Comparison of ENCODE assay signal across 10 mouse cellular contexts in the genomic region with DNA sequence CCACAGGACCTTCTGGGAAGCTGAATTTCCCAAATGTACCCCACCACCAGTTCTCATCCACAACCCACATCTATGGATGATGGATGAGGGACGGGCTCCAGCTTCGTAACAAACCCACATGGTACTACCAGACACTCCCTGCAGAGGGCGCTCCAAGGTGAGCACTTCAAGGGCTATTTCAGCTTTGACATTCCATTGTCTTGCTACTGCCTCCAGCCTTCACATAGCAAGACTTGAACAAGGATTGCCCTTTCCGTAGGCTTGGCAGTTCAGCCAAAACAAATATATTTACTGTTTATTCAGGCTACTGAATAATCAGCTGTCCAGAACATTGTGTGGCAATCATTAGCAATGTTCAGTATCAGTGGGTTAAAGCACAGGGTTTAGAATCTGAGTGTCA. TPM values are rescaled to one million over a fixed set of nuclear protein-coding genes. Genes with fewer than 3 reads are reported as not detected.
DNase-seq lines count a peak whose midpoint lies in the region; ATAC-seq and TF ChIP-seq lines count a peak whose summit lies in the region.
"Had no signal": no experiment of that assay in that cellular context is flagged by ENCODE, and none has a peak within 500 bp of the region (broad histone marks: within the 10 kb centered on the region; RNA-seq: fewer than 3 reads in every experiment).

No protein-coding gene starts in this region.

- no peak overlapping the region for H3K27ac ChIP-seq in bone marrow, adult 2 months (ENCODE audit: control insufficient read depth, insufficient read depth, low read depth, low read length, poor library complexity)
- H3K27ac ChIP-seq in lung, embryonic 14.5 days (ENCODE audit: low read depth) = no peak overlapping the region
- no peak overlapping the region for H3K27ac ChIP-seq in small intestine, adult 2 months (ENCODE audit: insufficient read depth, low read depth, low read length)
- no peak overlapping the region for H3K27ac ChIP-seq in hindbrain, embryonic 14.5 days

- H3K4me3 ChIP-seq in bone marrow, adult 2 months (replicated peaks; ENCODE audit: control insufficient read depth, low read depth, low read length) = no peak overlapping the region
- H3K4me3 ChIP-seq in lung, embryonic 14.5 days (ENCODE audit: low read depth, low read length) = no peak overlapping the region
- no peak overlapping the region for H3K4me3 ChIP-seq in small intestine, adult 2 months (ENCODE audit: low read depth, low read length)
- no peak overlapping the region for H3K4me3 ChIP-seq in hindbrain, embryonic 14.5 days (replicated peaks; ENCODE audit: low read length)

- H3K36me3 ChIP-seq in lung, embryonic 14.5 days (ENCODE audit: insufficient read depth) = no peaks in the 10 kb centered on the region
- no peaks in the 10 kb centered on the region for H3K36me3 ChIP-seq in small intestine, adult 2 months (ENCODE audit: control insufficient read depth, insufficient read depth, low read length)
- no peaks in the 10 kb centered on the region for H3K36me3 ChIP-seq in hindbrain, embryonic 14.5 days (replicated peaks; ENCODE audit: control insufficient read depth, insufficient read depth)

- H3K27me3 ChIP-seq in lung, embryonic 14.5 days (ENCODE audit: insufficient read depth, low read length) = no peaks in the 10 kb centered on the region
- no peaks in the 10 kb centered on the region for H3K27me3 ChIP-seq in small intestine, adult 2 months (ENCODE audit: control insufficient read depth, insufficient read depth, low read length)
- H3K27me3 ChIP-seq in hindbrain, embryonic 14.5 days (ENCODE audit: control insufficient read depth, insufficient read depth, low read length) = no peaks in the 10 kb centered on the region

- H3K9me3 ChIP-seq in lung, embryonic 14.5 days (ENCODE audit: low read depth, low read length) = no peaks in the 10 kb centered on the region
- H3K9me3 ChIP-seq in hindbrain, embryonic 14.5 days (ENCODE audit: control insufficient read depth, low read length) = no peaks in the 10 kb centered on the region

- WGBS in bone marrow, adult 2 months = 9% methylated on average over 4 of the region's 4 CpGs
- WGBS in lung, embryonic 14.5 days = 22% methylated on average over 4 of the region's 4 CpGs
- WGBS in small intestine, adult 2 months = 6% methylated on average over 4 of the region's 4 CpGs
- WGBS in hindbrain, embryonic 14.5 days = 30% methylated on average over 4 of the region's 4 CpGs

- ATAC-seq in CD4-positive, CD25-positive, alpha-beta regulatory T cell, adult 4 months = peak; percentile 53
- ATAC-seq in lung, embryonic 14.5 days (ENCODE audit: insufficient read depth) = no peak
- ATAC-seq in hindbrain, embryonic 14.5 days (ENCODE audit: low FRiP score) = no peak

- peak; percentile 65 for DNase-seq in 416B (ENCODE audit: low read depth)
- peak; percentile 48 for DNase-seq in forelimb bud, embryonic 11.5 days (ENCODE audit: low read depth, low spot score)
- DNase-seq in kidney, postnatal 10 days = peak; percentile 86
- DNase-seq in lung, embryonic 14.5 days = peak; percentile 76
- no peak for DNase-seq in hindbrain, embryonic 14.5 days (ENCODE audit: low spot score)

- TF ChIP-seq CTCF in bone marrow, adult 2 months (IDR thresholded peaks at IDR 0.05; ENCODE audit: control insufficient read depth, insufficient read depth, low read length) = peak; percentile 85
- TF ChIP-seq CTCF in lung, embryonic 14.5 days (IDR thresholded peaks at IDR 0.05; ENCODE audit: low read depth) = peak; percentile 78
- TF ChIP-seq CTCF in small intestine, adult 2 months (IDR thresholded peaks at IDR 0.05; ENCODE audit: extremely low read depth, insufficient read length, insufficient replicate concordance, low read depth, low read length) = peak; percentile 88; the same call in 1 of the 2 replicates

- no peak overlapping the region for H3K9ac ChIP-seq in lung, embryonic 14.5 days
- no peak overlapping the region for H3K9ac ChIP-seq in hindbrain, embryonic 14.5 days

- no peak overlapping the region for H3K4me2 ChIP-seq in lung, embryonic 14.5 days
- H3K4me2 ChIP-seq in hindbrain, embryonic 14.5 days (replicated peaks) = no peak overlapping the region

- no peak for TF ChIP-seq POLR2A in bone marrow, adult 2 months (IDR thresholded peaks at IDR 0.05; ENCODE audit: borderline replicate concordance, control insufficient read depth, low read depth, low read length)
- no peak for TF ChIP-seq POLR2A in small intestine, adult 2 months (IDR thresholded peaks at IDR 0.05; ENCODE audit: low read depth, low read length)

- no peaks in the 10 kb centered on the region for H3K4me1 ChIP-seq in bone marrow, adult 2 months (ENCODE audit: control insufficient read depth, insufficient read depth, low read length)
- no peaks in the 10 kb centered on the region for H3K4me1 ChIP-seq in lung, embryonic 14.5 days (ENCODE audit: insufficient read depth)
- H3K4me1 ChIP-seq in small intestine, adult 2 months (ENCODE audit: control insufficient read depth, insufficient read depth, insufficient read length, low read length) = peaks cover 5% of the 10 kb centered on the region
- no peaks in the 10 kb centered on the region for H3K4me1 ChIP-seq in hindbrain, embryonic 14.5 days (replicated peaks; ENCODE audit: control insufficient read depth, insufficient read depth, low read length)

RNA-seq across cellular contexts. Expression of a gene that starts 6.8 kb away (rescaled TPM):
- under 1 TPM in 1 of 2 experiments, not detected in 1; 0.13 TPM for polyA plus RNA-seq in CD4-positive, CD25-positive, alpha-beta regulatory T cell, adult 4 months (2017; shearing (Covaris generic))
- not detected in 2 replicates for polyA plus RNA-seq in bone marrow, adult 2 months (2011; ENCODE audit: insufficient read depth, insufficient read length, low replicate concordance, missing spikeins)
- not detected in 2 replicates for polyA plus RNA-seq in lung, embryonic 14.5 days (2014; fragmentation: Nextera tagmentation; extraction: Ambion mirVana)
- not detected in 2 replicates for polyA plus RNA-seq in small intestine, adult 2 months (2012; rRNA removed)
- polyA plus RNA-seq in hindbrain, embryonic 14.5 days (2014; fragmentation: Nextera tagmentation; extraction: Ambion mirVana) = 0.08 TPM in 1 of 2 replicates, not detected in the other
- polyA plus RNA-seq: heart, embryonic 16.5 days; stomach, embryonic 14.5 days had no signal

RNA-seq across cellular contexts. Expression of a gene that starts 32.1 kb away (rescaled TPM):
- 10 to 100 TPM; 26.7 to 40.6 TPM for polyA plus RNA-seq in CD4-positive, CD25-positive, alpha-beta regulatory T cell, adult 4 months (2017; shearing (Covaris generic))
- polyA plus RNA-seq in bone marrow, adult 2 months (2011; ENCODE audit: insufficient read depth, insufficient read length, low replicate concordance, missing spikeins) = 9.7 and 36.4 TPM in 2 replicates
- 81.4 and 85.2 TPM in 2 replicates for polyA plus RNA-seq in lung, embryonic 14.5 days (2014; fragmentation: Nextera tagmentation; extraction: Ambion mirVana)
- 2.3 and 2.9 TPM in 2 replicates for polyA plus RNA-seq in small intestine, adult 2 months (2012; rRNA removed)
- 34.1 and 41.7 TPM in 2 replicates for polyA plus RNA-seq in hindbrain, embryonic 14.5 days (2014; fragmentation: Nextera tagmentation; extraction: Ambion mirVana)

RNA-seq across cellular contexts. Expression of a gene that starts 54.9 kb away (rescaled TPM):
- not detected for polyA plus RNA-seq in CD4-positive, CD25-positive, alpha-beta regulatory T cell, adult 4 months (2017; shearing (Covaris generic))
- 0.95 and 1.3 TPM in 2 replicates for polyA plus RNA-seq in bone marrow, adult 2 months (2011; ENCODE audit: insufficient read depth, insufficient read length, low replicate concordance, missing spikeins)
- not detected in 2 replicates for polyA plus RNA-seq in lung, embryonic 14.5 days (2014; fragmentation: Nextera tagmentation; extraction: Ambion mirVana)
- polyA plus RNA-seq in small intestine, adult 2 months (2012; rRNA removed) = 0.18 TPM in 1 of 2 replicates, not detected in the other
- not detected in 2 replicates for polyA plus RNA-seq in hindbrain, embryonic 14.5 days (2014; fragmentation: Nextera tagmentation; extraction: Ambion mirVana)
- polyA plus RNA-seq: stomach, embryonic 14.5 days had no signal
